Mouse (Mus musculus) stomach, postnatal 0 days (tissue): ENCODE results near the gene Grid1. TPM values are rescaled to one million over a fixed set of nuclear protein-coding genes. Genes with fewer than 3 reads are reported as not detected.

Experiments used
- ATAC-seq: fragments of 200-750 bp; cut with Nextera tagmentation; 2 replicates; pipeline ENCODE4 v1.8.0; 2017; ENCODE audit not compliant: low FRiP score, low TSS enrichment
- DNase-seq: peaks from one replicate; pipeline ENCODE4 v3.0.0-alpha.2; 2016; ENCODE audit warnings: low spot score
- H3K27ac ChIP-seq: fragments of 300-500 bp; sonication (generic); replicated peaks from 2 replicates; pipeline ENCODE4 v1.5.1; 2014; ENCODE audit warnings: mild to moderate bottlenecking, control low read depth
- H3K27me3 ChIP-seq: fragments of 300-500 bp; sonication (generic); 2 replicates; pipeline ENCODE4 v1.6.1; 2014; ENCODE audit warnings: low read length; ENCODE audit not compliant: control insufficient read depth, insufficient read depth
- H3K36me3 ChIP-seq: fragments of 300-500 bp; sonication (generic); 2 replicates; pipeline ENCODE4 v1.6.1; 2014; ENCODE audit warnings: low read length, mixed read lengths; ENCODE audit not compliant: control insufficient read depth, insufficient read depth
- H3K4me1 ChIP-seq: fragments of 300-500 bp; sonication (generic); replicated peaks from 2 replicates; pipeline ENCODE4 v1.6.1; 2014; ENCODE audit warnings: antibody characterized with exemption; ENCODE audit not compliant: control insufficient read depth, insufficient read depth
- H3K4me2 ChIP-seq: fragments of 300-500 bp; sonication (generic); replicated peaks from 2 replicates; pipeline ENCODE4 v1.6.1; 2014; ENCODE audit warnings: low read depth, mild to moderate bottlenecking, control low read depth, moderate library complexity
- H3K4me3 ChIP-seq: fragments of 300-500 bp; sonication (generic); 2 replicates; pipeline ENCODE4 v1.5.1; 2014; ENCODE audit warnings: low read depth, low read length, control low read depth
- H3K9ac ChIP-seq: fragments of 300-500 bp; sonication (generic); 2 replicates; pipeline ENCODE4 v1.6.1; 2014; ENCODE audit warnings: mild to moderate bottlenecking, low read length, control low read depth, mixed read lengths
- H3K9me3 ChIP-seq: fragments of 300-500 bp; sonication (generic); 2 replicates; pipeline ENCODE4 v1.6.1; 2016; ENCODE audit warnings: low read length; ENCODE audit not compliant: control insufficient read depth
- CTCF ChIP-seq: IDR thresholded peaks from 2 replicates; pipeline ENCODE4 v1.5.1; 2016; ENCODE audit warnings: antibody characterized with exemption, low read depth, mild to moderate bottlenecking, moderate library complexity
- EP300 ChIP-seq: optimal IDR thresholded peaks from 2 replicates; pipeline ENCODE3; 2016; ENCODE audit warnings: antibody characterized with exemption
- WGBS: fragments of 180-500 bp; shearing (Covaris S2); extraction: QIAGEN DNeasy Blood & Tissue Kit; methylation state at CpG from one replicate; pipeline ENCODE4 v1.1.7; 2014; 5-methylcytosine and 5-hydroxymethylcytosine counted together
- polyA plus RNA-seq: library from polyadenylated mRNA; unstranded; fragments of >200 nt; fragmentation: Nextera tagmentation; extraction: Ambion mirVana; gene quantifications from 2 replicates; pipeline ENCODE4 v1.2.1, GENCODE M21; 2015

The Grid1 gene
- polyA plus RNA-seq, 1 experiment from 2014 or later: 0.34 TPM

DNA sequence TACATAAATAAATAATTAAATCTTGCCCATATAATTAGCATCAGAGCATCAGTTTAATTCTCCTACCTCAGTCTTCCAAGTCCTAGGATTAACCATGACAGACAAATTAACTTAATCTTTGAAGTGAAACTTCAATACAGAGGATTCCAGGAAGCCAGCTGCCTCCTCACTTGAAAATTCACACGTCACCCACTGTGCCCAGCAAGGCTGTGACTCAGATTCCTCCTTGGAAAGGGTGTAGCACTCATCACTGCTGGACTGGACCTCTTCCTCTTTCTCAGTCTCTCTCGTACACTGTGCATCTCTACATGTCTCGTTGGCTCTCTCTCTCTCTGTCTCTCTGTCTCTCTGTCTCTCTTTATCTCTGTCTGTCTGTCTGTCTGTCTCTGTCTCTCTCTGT lies 153.0 kb downstream of the Grid1 start:
- no peaks in the 10 kb centered on the region for H3K27me3 ChIP-seq
- no peak overlapping the region for H3K9ac ChIP-seq
- DNase-seq (no peak), ATAC-seq (no peak)
- H3K27ac ChIP-seq: no peak overlapping the region
- H3K9me3 ChIP-seq: no peaks in the 10 kb centered on the region
- no peaks in the 10 kb centered on the region for H3K36me3 ChIP-seq
- no peak overlapping the region for H3K4me2 ChIP-seq
- WGBS: 79% methylated on average over 3 of the region's 3 CpGs
- no peaks in the 10 kb centered on the region for H3K4me1 ChIP-seq
- TF ChIP-seq EP300: no peak
- TF ChIP-seq CTCF: no peak
- no peak overlapping the region for H3K4me3 ChIP-seq

DNA sequence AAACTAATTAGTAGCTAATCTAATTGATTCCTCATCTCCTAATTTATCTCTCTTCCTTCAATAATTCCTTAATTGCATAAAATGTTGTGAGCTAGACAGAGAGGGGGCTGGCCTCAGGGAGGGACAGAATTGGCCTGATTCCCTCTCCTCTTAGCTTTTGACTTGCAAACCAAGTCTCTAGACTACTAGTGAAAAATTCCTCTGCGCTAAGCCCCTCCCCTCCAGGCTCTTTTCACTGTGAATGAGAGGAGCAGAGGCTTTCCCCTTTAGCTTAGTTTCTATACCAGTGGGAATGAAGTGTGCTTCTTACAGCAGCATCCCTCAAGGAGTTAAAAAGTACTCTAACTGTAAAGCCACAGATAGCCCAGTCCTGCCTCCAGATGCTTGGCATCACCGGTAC lies 160.8 kb downstream of the Grid1 start:
- ATAC-seq: no peak

DNA sequence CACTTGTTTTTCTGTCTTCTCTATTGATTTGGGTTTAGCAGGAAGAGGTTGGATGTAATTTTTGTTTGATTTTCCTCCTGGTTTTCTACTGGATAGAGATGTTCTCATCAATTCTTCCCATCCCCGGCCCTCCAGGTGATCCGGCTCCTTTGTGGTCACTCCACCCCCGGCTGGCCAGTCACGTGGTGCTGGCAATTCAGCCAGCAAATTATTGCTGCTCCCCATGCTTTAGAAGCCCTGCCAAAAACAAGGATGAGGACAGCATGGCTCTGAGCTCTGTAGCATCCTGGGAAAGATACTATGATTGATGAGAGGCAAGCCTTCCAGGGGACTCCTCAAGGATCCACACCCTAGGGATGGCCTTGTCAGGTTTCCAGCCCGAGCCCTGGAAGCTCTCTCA lies 169.2 kb downstream of the Grid1 start:
- Histone ChIP-seq H3K27ac (no peak overlapping the region), H3K4me2 (no peak overlapping the region), H3K4me3 (no peak overlapping the region), H3K9ac (no peak overlapping the region), H3K36me3 (no peaks in the 10 kb centered on the region), H3K4me1 (no peaks in the 10 kb centered on the region), H3K9me3 (no peaks in the 10 kb centered on the region), H3K27me3 (no peaks in the 10 kb centered on the region)
- DNase-seq (no peak), ATAC-seq (no peak)
- TF ChIP-seq CTCF: no peak
- TF ChIP-seq EP300: no peak
- WGBS: 59% methylated on average over 5 of the region's 5 CpGs

More for the DNA sequence above, 160.8 kb downstream of the Grid1 start:
- Histone ChIP-seq H3K4me1 (no peaks in the 10 kb centered on the region), H3K9me3 (no peaks in the 10 kb centered on the region), H3K27me3 (no peaks in the 10 kb centered on the region), H3K9ac (no peak overlapping the region), H3K36me3 (no peaks in the 10 kb centered on the region), H3K4me3 (no peak overlapping the region), H3K4me2 (no peak overlapping the region), H3K27ac (no peak overlapping the region)
- WGBS: 37% methylated on average over 2 of the region's 2 CpGs
- no peak for TF ChIP-seq EP300
- no peak for TF ChIP-seq CTCF
- DNase-seq: no peak

DNA sequence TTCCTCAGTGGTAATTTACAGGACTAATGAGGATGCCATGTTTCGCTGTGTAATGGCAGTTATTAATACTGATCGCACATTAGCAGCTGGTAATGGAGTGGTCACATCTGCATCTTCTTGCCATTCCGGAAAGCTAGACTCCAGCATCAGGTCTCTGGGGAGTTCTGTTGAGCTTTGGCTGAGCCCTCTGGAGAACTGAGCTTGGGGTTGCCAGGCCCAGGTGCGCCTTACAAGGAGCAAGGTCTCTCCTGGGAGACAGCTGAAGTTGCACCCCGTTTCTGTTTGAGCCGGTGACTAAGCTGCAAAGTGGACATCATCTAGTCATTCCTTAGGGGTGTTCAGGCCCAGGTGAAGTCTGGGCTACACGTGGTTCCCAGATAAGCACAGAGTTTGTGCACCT lies 186.8 kb downstream of the Grid1 start:
- TF ChIP-seq EP300 (no peak), CTCF (no peak)
- 81% methylated on average over 7 of the region's 7 CpGs for WGBS
- no peak for ATAC-seq
- Histone ChIP-seq H3K4me3 (no peak overlapping the region), H3K36me3 (no peaks in the 10 kb centered on the region), H3K4me2 (no peak overlapping the region), H3K27me3 (no peaks in the 10 kb centered on the region), H3K27ac (no peak overlapping the region), H3K9me3 (no peaks in the 10 kb centered on the region), H3K9ac (no peak overlapping the region), H3K4me1 (no peaks in the 10 kb centered on the region)
- no peak for DNase-seq

DNA sequence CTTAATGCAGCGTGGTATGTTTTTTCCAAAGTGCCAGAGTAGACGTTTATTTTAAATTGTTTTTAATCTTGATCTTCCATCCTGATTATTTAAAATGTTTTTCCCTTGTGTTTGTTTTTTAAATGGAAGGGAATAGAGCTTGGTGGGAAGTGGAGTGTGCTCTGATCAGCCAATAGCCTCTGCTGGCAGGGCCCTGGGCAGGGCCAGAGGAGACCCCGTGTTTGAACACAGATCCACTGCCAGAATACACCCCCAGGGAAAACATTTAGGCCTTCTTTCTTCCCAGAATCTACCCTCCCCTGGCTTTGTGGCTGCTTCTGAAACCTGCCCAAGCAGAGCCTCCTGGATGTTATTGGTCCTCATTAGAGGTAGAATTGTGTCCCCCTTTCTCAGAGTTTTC lies 188.8 kb downstream of the Grid1 start:
- no peak for DNase-seq

DNA sequence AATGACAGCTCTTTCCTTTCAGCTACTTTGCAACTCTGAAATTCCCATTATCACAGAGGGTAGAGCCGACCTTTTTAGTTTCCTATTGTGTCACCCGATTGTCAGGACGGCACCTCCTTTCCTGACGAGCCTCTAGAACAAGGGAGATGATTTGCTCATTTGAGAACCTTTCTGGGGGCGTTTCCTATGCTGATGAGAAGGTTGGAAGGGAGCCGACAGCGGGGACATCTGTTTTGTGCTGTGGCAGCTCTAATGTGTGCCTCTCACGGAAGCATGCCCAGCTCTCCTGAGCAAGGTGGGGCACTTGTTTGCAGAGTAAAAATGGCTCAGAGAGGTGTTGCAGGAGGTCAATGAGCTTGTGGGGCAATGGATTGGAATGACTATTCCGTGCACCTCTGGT lies 189.2 kb downstream of the Grid1 start:
- no peak overlapping the region for H3K9ac ChIP-seq
- no peaks in the 10 kb centered on the region for H3K36me3 ChIP-seq
- H3K4me3 ChIP-seq: no peak overlapping the region
- no peak overlapping the region for H3K4me2 ChIP-seq
- no peak overlapping the region for H3K27ac ChIP-seq
- H3K4me1 ChIP-seq: no peaks in the 10 kb centered on the region
- TF ChIP-seq CTCF: no peak
- TF ChIP-seq EP300: no peak
- 19% methylated on average over 9 of the region's 9 CpGs for WGBS
- DNase-seq (no peak), ATAC-seq (no peak)
- no peaks in the 10 kb centered on the region for H3K27me3 ChIP-seq
- H3K9me3 ChIP-seq: no peaks in the 10 kb centered on the region

More for the DNA sequence above, 188.8 kb downstream of the Grid1 start:
- 47% methylated on average over 3 of the region's 3 CpGs for WGBS
- no peaks in the 10 kb centered on the region for H3K9me3 ChIP-seq
- H3K4me2 ChIP-seq: no peak overlapping the region
- H3K4me3 ChIP-seq: no peak overlapping the region
- no peaks in the 10 kb centered on the region for H3K4me1 ChIP-seq
- TF ChIP-seq EP300 (no peak), CTCF (no peak)
- no peaks in the 10 kb centered on the region for H3K36me3 ChIP-seq
- ATAC-seq: no peak
- H3K27ac ChIP-seq: no peak overlapping the region
- H3K9ac ChIP-seq: no peak overlapping the region
- no peaks in the 10 kb centered on the region for H3K27me3 ChIP-seq
